Mouse (Mus musculus) small intestine, adult 2 months (tissue): ENCODE results near the gene Adamts4.

ENCODE experiments used
- CTCF ChIP-seq: fragments of 200-500 bp; IDR thresholded peaks from 2 replicates; pipeline ENCODE4 v1.5.1; 2012; ENCODE audit warnings: low read depth, mild to moderate bottlenecking, control low read depth, inconsistent platforms, low read length, moderate library complexity, mixed read lengths; ENCODE audit not compliant: insufficient replicate concordance, insufficient read length; ENCODE audit errors: extremely low read depth
- POLR2A ChIP-seq: fragments of 200-500 bp; IDR thresholded peaks from 2 replicates; pipeline ENCODE4 v1.6.1; 2012; ENCODE audit warnings: low read depth, mild to moderate bottlenecking, control low read depth, inconsistent platforms, low read length, moderate library complexity

DNA sequence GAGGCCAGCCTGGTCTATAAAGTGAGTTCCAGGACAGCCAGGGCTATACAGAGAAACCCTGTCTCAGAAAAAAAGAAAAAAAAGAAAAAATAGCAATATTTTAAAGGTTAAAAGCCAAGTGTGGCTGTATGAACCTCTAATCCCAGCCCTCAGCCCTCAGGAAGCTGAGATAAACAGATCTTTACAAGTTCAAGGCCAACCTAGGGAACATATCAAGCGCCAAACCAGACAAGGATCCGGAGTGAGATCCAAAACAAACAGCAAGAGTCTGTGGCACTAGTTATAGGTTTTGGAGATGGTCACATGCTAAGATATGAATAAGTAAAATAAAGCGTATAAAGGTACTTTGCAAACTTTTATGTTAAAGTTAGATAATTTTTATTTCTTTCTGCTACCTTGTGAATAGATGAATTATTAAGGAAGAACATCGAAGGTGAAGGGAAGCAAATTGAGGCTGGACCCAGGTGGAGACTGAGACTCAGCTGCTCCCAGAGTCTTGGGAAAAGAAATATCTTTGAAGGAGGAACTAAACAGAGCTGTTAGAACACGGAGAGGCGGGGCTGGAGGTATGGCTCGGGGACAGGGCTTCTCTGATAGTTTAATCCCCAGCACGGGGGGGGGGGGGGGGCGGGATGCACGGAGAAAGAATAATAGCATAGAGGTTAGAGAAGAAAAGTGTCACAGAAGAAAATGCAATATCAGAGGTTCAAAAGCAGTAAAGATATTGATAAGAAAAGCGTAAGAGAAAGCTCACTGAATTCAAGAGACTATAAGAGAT lies 46.6 kb upstream of the Adamts4 start:
- TF ChIP-seq CTCF, result no peak
- TF ChIP-seq POLR2A, result no peak
